In the genomic region with DNA sequence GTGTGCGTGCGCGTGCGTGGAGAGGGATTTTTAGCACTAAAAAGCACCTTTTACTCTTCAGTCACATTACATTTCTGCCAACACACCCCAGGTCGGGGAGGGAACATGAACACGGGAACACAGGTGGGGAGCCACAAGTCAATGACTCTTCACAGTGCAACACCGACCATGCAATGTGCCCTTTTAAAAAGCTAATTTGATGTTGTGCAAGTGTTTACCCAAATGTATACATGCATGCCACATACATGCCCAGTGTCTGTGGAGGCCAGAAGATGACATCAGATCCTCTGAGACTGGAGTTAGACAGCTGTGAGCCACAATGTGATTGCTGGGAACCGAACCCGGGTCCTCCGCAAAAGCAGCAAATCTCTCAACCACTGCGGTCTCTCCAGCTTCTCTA, we compare ENCODE assay signal across 17 mouse cellular contexts. TPM values are rescaled to one million over a fixed set of nuclear protein-coding genes. Genes with fewer than 3 reads are reported as not detected.
DNase-seq lines count a peak whose midpoint lies in the region; ATAC-seq and TF ChIP-seq lines count a peak whose summit lies in the region.
"Had no signal": no experiment of that assay in that cellular context is flagged by ENCODE, and none has a peak within 500 bp of the region (broad histone marks: within the 10 kb centered on the region; RNA-seq: fewer than 3 reads in every experiment).

No protein-coding gene starts in this region.

- H3K9ac ChIP-seq in intestine, embryonic 15.5 days: no peak overlapping the region
- no peak overlapping the region for H3K9ac ChIP-seq in intestine, postnatal 0 days (ENCODE audit: low read depth, low read length)
- no peak overlapping the region for H3K9ac ChIP-seq in stomach, embryonic 14.5 days (replicated peaks; ENCODE audit: low read depth, low read length)
- H3K9ac ChIP-seq in stomach, postnatal 0 days (ENCODE audit: low read length): no peak overlapping the region
- 0 out of 2 replicates have a peak overlapping the region, but pooled peaks have one; percentile 52 for H3K9ac ChIP-seq in intestine, embryonic 16.5 days (ENCODE audit: low read depth, low read length)
- H3K9ac ChIP-seq: heart, embryonic 12.5 days; hindbrain, embryonic 14.5 days had no signal

- WGBS in intestine, embryonic 15.5 days: 89% methylated on average over 11 of the region's 11 CpGs
- 87% methylated on average over 11 of the region's 11 CpGs for WGBS in intestine, postnatal 0 days
- whole genome bisulfite sequencing in stomach, embryonic 14.5 days: 84% methylated on average over 11 of the region's 11 CpGs
- 84% methylated on average over 11 of the region's 11 CpGs for WGBS in stomach, postnatal 0 days
- 90% methylated on average over 11 of the region's 11 CpGs for WGBS in intestine, embryonic 16.5 days

- H3K27ac ChIP-seq in intestine, embryonic 15.5 days: 0 out of 2 replicates have a peak overlapping the region, but pooled peaks have one; percentile 1
- no peak overlapping the region for H3K27ac ChIP-seq in intestine, postnatal 0 days (ENCODE audit: low read depth, low read length)
- H3K27ac ChIP-seq in stomach, embryonic 14.5 days (ENCODE audit: low read length): peak overlapping the region; percentile 39; the same call in 1 of the 2 replicates
- no peak overlapping the region for H3K27ac ChIP-seq in stomach, postnatal 0 days (replicated peaks)
- H3K27ac ChIP-seq in intestine, embryonic 16.5 days (ENCODE audit: low read length): no peak overlapping the region
- H3K27ac ChIP-seq: forebrain, embryonic 13.5 days; gastrocnemius, adult 2 months; hindbrain, embryonic 14.5 days had no signal

- no peak for ATAC-seq in intestine, embryonic 15.5 days
- no peak for ATAC-seq in intestine, postnatal 0 days
- ATAC-seq in stomach, embryonic 14.5 days (ENCODE audit: insufficient number of reproducible peaks, insufficient read depth, low FRiP score, low read depth): no peak
- ATAC-seq in stomach, postnatal 0 days (ENCODE audit: low FRiP score, low TSS enrichment): no peak
- no peak for ATAC-seq in intestine, embryonic 16.5 days
- no peak for ATAC-seq in erythroid progenitor cell, adult 5-6 weeks (replicated peaks; ENCODE audit: low FRiP score, poor library complexity, severe bottlenecking)
- ATAC-seq: forebrain, embryonic 13.5 days had no signal

- H3K4me1 ChIP-seq in intestine, embryonic 15.5 days (replicated peaks): peaks cover 44% of the 10 kb centered on the region
- H3K4me1 ChIP-seq in intestine, postnatal 0 days (replicated peaks; ENCODE audit: control insufficient read depth, insufficient read depth, low read length): peaks cover 17% of the 10 kb centered on the region
- H3K4me1 ChIP-seq in stomach, embryonic 14.5 days (ENCODE audit: control insufficient read depth, insufficient read depth, low read length): peaks cover 31% of the 10 kb centered on the region; the same call in 1 of the 2 replicates
- H3K4me1 ChIP-seq in stomach, postnatal 0 days (replicated peaks; ENCODE audit: control insufficient read depth, insufficient read depth): peaks cover 7% of the 10 kb centered on the region; the same call in 1 of the 2 replicates
- H3K4me1 ChIP-seq in intestine, embryonic 16.5 days (ENCODE audit: control insufficient read depth, insufficient read depth, low read length): peaks cover 44% of the 10 kb centered on the region

- no peak overlapping the region for H3K4me2 ChIP-seq in intestine, embryonic 15.5 days (replicated peaks)
- H3K4me2 ChIP-seq in intestine, postnatal 0 days (replicated peaks; ENCODE audit: low read depth): no peak overlapping the region
- H3K4me2 ChIP-seq in stomach, embryonic 14.5 days (replicated peaks; ENCODE audit: low read depth, low read length): no peak overlapping the region
- no peak overlapping the region for H3K4me2 ChIP-seq in stomach, postnatal 0 days (replicated peaks; ENCODE audit: low read depth)
- no peak overlapping the region for H3K4me2 ChIP-seq in intestine, embryonic 16.5 days (ENCODE audit: low read depth, low read length)
- H3K4me2 ChIP-seq: forebrain, embryonic 13.5 days; heart, embryonic 12.5 days; hindbrain, embryonic 14.5 days had no signal

- DNase-seq in stomach, postnatal 0 days (ENCODE audit: low spot score): no peak
- DNase-seq: adrenal gland, adult 8-10 months; adrenal gland, postnatal 36 days; cerebellum, adult 9-10 months; cerebellum, postnatal 25 days; gastrocnemius, adult 2 months; gastrocnemius, postnatal 25 days had no signal

- no peaks in the 10 kb centered on the region for H3K27me3 ChIP-seq in intestine, embryonic 15.5 days (replicated peaks)
- H3K27me3 ChIP-seq in intestine, postnatal 0 days (replicated peaks; ENCODE audit: control insufficient read depth, insufficient read depth, low read length): no peaks in the 10 kb centered on the region
- H3K27me3 ChIP-seq in stomach, embryonic 14.5 days (ENCODE audit: control insufficient read depth, insufficient read depth, low read length): no peaks in the 10 kb centered on the region
- H3K27me3 ChIP-seq in stomach, postnatal 0 days (ENCODE audit: control insufficient read depth, insufficient read depth, low read length): no peaks in the 10 kb centered on the region
- no peaks in the 10 kb centered on the region for H3K27me3 ChIP-seq in intestine, embryonic 16.5 days (replicated peaks; ENCODE audit: control insufficient read depth, insufficient read depth, low read length)
- H3K27me3 ChIP-seq: forebrain, embryonic 13.5 days; heart, embryonic 12.5 days had no signal

- no peak for TF ChIP-seq EP300 in stomach, postnatal 0 days (optimal IDR thresholded peaks at IDR 0.05)

- H3K9me3 ChIP-seq in intestine, embryonic 15.5 days: no peaks in the 10 kb centered on the region
- H3K9me3 ChIP-seq in intestine, postnatal 0 days (ENCODE audit: control insufficient read depth): no peaks in the 10 kb centered on the region
- no peaks in the 10 kb centered on the region for H3K9me3 ChIP-seq in stomach, embryonic 14.5 days (ENCODE audit: control insufficient read depth, low read depth, low read length)
- H3K9me3 ChIP-seq in stomach, postnatal 0 days (ENCODE audit: control insufficient read depth, low read length): no peaks in the 10 kb centered on the region
- no peaks in the 10 kb centered on the region for H3K9me3 ChIP-seq in intestine, embryonic 16.5 days (ENCODE audit: control insufficient read depth, low read length)
- H3K9me3 ChIP-seq: forebrain, embryonic 13.5 days; G1E; heart, embryonic 12.5 days; hindbrain, embryonic 10.5 days had no signal

- H3K36me3 ChIP-seq in intestine, embryonic 15.5 days: no peaks in the 10 kb centered on the region
- peaks cover 25% of the 10 kb centered on the region; the same call in 1 of the 2 replicates for H3K36me3 ChIP-seq in intestine, postnatal 0 days (ENCODE audit: control insufficient read depth, insufficient read depth)
- H3K36me3 ChIP-seq in stomach, embryonic 14.5 days (ENCODE audit: control insufficient read depth, insufficient read depth, low read length): no peaks in the 10 kb centered on the region
- H3K36me3 ChIP-seq in stomach, postnatal 0 days (ENCODE audit: control insufficient read depth, insufficient read depth, low read length): no peaks in the 10 kb centered on the region
- H3K36me3 ChIP-seq in intestine, embryonic 16.5 days (ENCODE audit: control insufficient read depth, insufficient read depth, low read length): no peaks in the 10 kb centered on the region
- H3K36me3 ChIP-seq: G1E; hindbrain, embryonic 10.5 days had no signal

- no peak overlapping the region for H3K4me3 ChIP-seq in intestine, embryonic 15.5 days (replicated peaks)
- H3K4me3 ChIP-seq in intestine, postnatal 0 days (ENCODE audit: low read depth, low read length): no peak overlapping the region
- H3K4me3 ChIP-seq in stomach, embryonic 14.5 days (ENCODE audit: low read depth, low read length): no peak overlapping the region
- no peak overlapping the region for H3K4me3 ChIP-seq in stomach, postnatal 0 days (ENCODE audit: low read depth, low read length)
- no peak overlapping the region for H3K4me3 ChIP-seq in intestine, embryonic 16.5 days (ENCODE audit: low read length)
- H3K4me3 ChIP-seq: forebrain, embryonic 13.5 days; gastrocnemius, adult 2 months; heart, embryonic 12.5 days; hindbrain, embryonic 10.5 days had no signal

- TF ChIP-seq CTCF in intestine, postnatal 0 days (IDR thresholded peaks at IDR 0.05; ENCODE audit: low read depth): no peak
- TF ChIP-seq CTCF in stomach, postnatal 0 days (IDR thresholded peaks at IDR 0.05; ENCODE audit: low read depth): no peak

RNA-seq across cellular contexts. Expression of gene Ksr1, which starts 42.1 kb away (rescaled TPM):
- 3.5 and 4.4 TPM in 2 replicates for polyA plus RNA-seq in intestine, embryonic 15.5 days (2015; fragmentation: Nextera tagmentation; extraction: Ambion mirVana)
- 4.7 and 6.8 TPM in 2 replicates for polyA plus RNA-seq in intestine, postnatal 0 days (2015; fragmentation: Nextera tagmentation; extraction: Ambion mirVana)
- 3.6 and 3.8 TPM in 2 replicates for polyA plus RNA-seq in stomach, embryonic 14.5 days (2014; fragmentation: Nextera tagmentation; extraction: Ambion mirVana)
- polyA plus RNA-seq in stomach, postnatal 0 days (2015; fragmentation: Nextera tagmentation; extraction: Ambion mirVana): 0.67 and 0.94 TPM in 2 replicates
- 4.1 and 4.6 TPM in 2 replicates for polyA plus RNA-seq in intestine, embryonic 16.5 days (2015; fragmentation: Nextera tagmentation; extraction: Ambion mirVana)
- 2.2 and 4.2 TPM in 2 replicates for total RNA-seq in erythroid progenitor cell, adult 5-6 weeks (2015; ENCODE audit: low replicate concordance)
- 0.51 and 1.5 TPM in 2 replicates for total RNA-seq in erythroid progenitor cell, adult 5-6 weeks (2017; ENCODE audit: low replicate concordance)

Comparison
In these comparisons a context has a peak if more than half of its experiments do, and no peak if none do; other contexts are left out.
1. H3K27ac ChIP-seq: peak in intestine, embryonic 15.5 days (single experiment) and stomach, embryonic 14.5 days (single experiment); none in intestine, postnatal 0 days (single experiment), stomach, postnatal 0 days (single experiment) and intestine, embryonic 16.5 days (single experiment).